Mouse (Mus musculus) MEL (cell line): ENCODE results near the gene Ctsh. TPM values are rescaled to one million over a fixed set of nuclear protein-coding genes. Genes with fewer than 3 reads are reported as not detected.

Experiments used
- DNase-seq: peaks from one replicate; pipeline ENCODE4 v3.0.0; 2011; ENCODE audit warnings: low read depth, low spot score
- H3K27ac ChIP-seq: 2 replicates; pipeline ENCODE4 v1.5.1; 2012; ENCODE audit warnings: low read depth, mild to moderate bottlenecking, control low read depth, low read length, moderate library complexity; ENCODE audit not compliant: control insufficient read depth
- H3K27me3 ChIP-seq, 2 experiments: fragments of 150-350 bp in 1 of 2; sonication (generic) in 1 of 2; 2 replicates each; pipeline ENCODE4 v1.6.1; 2012; ENCODE audit warnings: low read length in 2 of 2, mild to moderate bottlenecking in 2 of 2, improper control_type of control experiment in 1 of 2, moderate library complexity in 1 of 2; ENCODE audit not compliant: insufficient read depth in 2 of 2, control insufficient read depth in 1 of 2
- H3K36me3 ChIP-seq, 2 experiments: 2 replicates each; pipeline ENCODE4 v1.6.1; 2012 to 2014; ENCODE audit warnings: low read length in 2 of 2, improper control_type of control experiment in 1 of 2, inconsistent platforms in 1 of 2, mild to moderate bottlenecking in 1 of 2; ENCODE audit not compliant: insufficient read depth in 2 of 2, control insufficient read depth in 1 of 2
- H3K4me1 ChIP-seq, 2 experiments: fragments of 150-350 bp in 1 of 2; sonication (generic) in 1 of 2; 2 replicates each; pipeline ENCODE4 v1.6.1; 2012; ENCODE audit warnings: low read length in 2 of 2, improper control_type of control experiment in 1 of 2, mild to moderate bottlenecking in 1 of 2; ENCODE audit not compliant: insufficient read depth in 2 of 2, control insufficient read depth in 1 of 2
- H3K4me3 ChIP-seq, 2 experiments: fragments of 150-350 bp in 1 of 2; sonication (generic) in 1 of 2; 2 replicates each; pipeline ENCODE4 v1.5.1; 2012; ENCODE audit warnings: low read depth in 2 of 2, low read length in 2 of 2, mild to moderate bottlenecking in 2 of 2, moderate library complexity in 2 of 2, control low read depth in 1 of 2, improper control_type of control experiment in 1 of 2; ENCODE audit not compliant: control insufficient read depth in 1 of 2, insufficient read depth in 1 of 2
- H3K79me2 ChIP-seq: 2 replicates; pipeline ENCODE4 v1.6.1; 2012; ENCODE audit warnings: mild to moderate bottlenecking, low read length, moderate library complexity; ENCODE audit not compliant: control insufficient read depth, poor library complexity, insufficient read depth
- H3K9ac ChIP-seq: 2 replicates; pipeline ENCODE4 v1.6.1; 2012; ENCODE audit warnings: low read depth, mild to moderate bottlenecking, control low read depth, low read length, moderate library complexity; ENCODE audit not compliant: control insufficient read depth, poor library complexity, severe bottlenecking
- H3K9me3 ChIP-seq: fragments of 150-350 bp; sonication (generic); replicated peaks from 2 replicates; pipeline ENCODE4 v1.6.1; 2012; ENCODE audit warnings: mild to moderate bottlenecking, low read length, improper control_type of control experiment, moderate library complexity; ENCODE audit not compliant: insufficient read depth
- E2F4 ChIP-seq: IDR thresholded peaks from 2 replicates; pipeline ENCODE4 v1.6.1; 2011; ENCODE audit warnings: low read depth, low read length, improper control_type of control experiment, borderline replicate concordance
- EP300 ChIP-seq, 2 experiments: IDR thresholded peaks; 2 replicates each; pipeline ENCODE4 v1.6.1; 2011; ENCODE audit warnings: improper control_type of control experiment in 2 of 2, low read length in 2 of 2, low read depth in 1 of 2, mild to moderate bottlenecking in 1 of 2
- ETS1 ChIP-seq: IDR thresholded peaks from 2 replicates; pipeline ENCODE4 v1.6.1; 2012; ENCODE audit warnings: low read depth, mild to moderate bottlenecking, inconsistent platforms, low read length, improper control_type of control experiment, moderate library complexity
- GABPA ChIP-seq: IDR thresholded peaks from 2 replicates; pipeline ENCODE4 v1.6.1; 2012; ENCODE audit warnings: low read depth, mild to moderate bottlenecking, inconsistent platforms, low read length, improper control_type of control experiment, moderate library complexity
- JUND ChIP-seq: IDR thresholded peaks from 2 replicates; pipeline ENCODE4 v1.6.1; 2011; ENCODE audit warnings: low read depth, mild to moderate bottlenecking, improper control_type of control experiment, low read length
- KAT2A ChIP-seq: conservative IDR thresholded peaks from 2 replicates; pipeline ENCODE4 v1.6.1; 2012; ENCODE audit warnings: low read depth, low read length, improper control_type of control experiment, inconsistent platforms
- MAFK ChIP-seq: IDR thresholded peaks from 2 replicates; pipeline ENCODE4 v1.6.1; 2011; ENCODE audit warnings: low read depth, mild to moderate bottlenecking, low read length, improper control_type of control experiment, borderline replicate concordance
- MAZ ChIP-seq: IDR thresholded peaks from 2 replicates; pipeline ENCODE4 v1.6.1; 2012; ENCODE audit warnings: low read depth, mild to moderate bottlenecking, inconsistent platforms, low read length, improper control_type of control experiment
- MXI1 ChIP-seq: IDR thresholded peaks from 2 replicates; pipeline ENCODE4 v1.6.1; 2011; ENCODE audit warnings: mild to moderate bottlenecking, low read depth, low read length, improper control_type of control experiment
- MYB ChIP-seq: IDR thresholded peaks from 2 replicates; pipeline ENCODE4 v1.6.1; 2011; ENCODE audit warnings: mild to moderate bottlenecking, low read depth, low read length, improper control_type of control experiment
- MYC ChIP-seq: IDR thresholded peaks from 2 replicates; pipeline ENCODE4 v1.6.1; 2011; ENCODE audit warnings: low read depth, mild to moderate bottlenecking, low read length, improper control_type of control experiment, moderate library complexity
- NELFE ChIP-seq: IDR thresholded peaks from 2 replicates; pipeline ENCODE4 v1.6.1; 2011; ENCODE audit warnings: low read depth, low read length, improper control_type of control experiment
- NRF1 ChIP-seq: IDR thresholded peaks from 2 replicates; pipeline ENCODE4 v1.6.1; 2014; ENCODE audit warnings: low read depth, mild to moderate bottlenecking, inconsistent platforms, low read length, improper control_type of control experiment, moderate library complexity; ENCODE audit not compliant: poor library complexity, insufficient read depth, severe bottlenecking
- POLR2A ChIP-seq, 2 experiments: IDR thresholded peaks; 2 replicates each; pipeline ENCODE4 v1.6.1; 2011 to 2012; ENCODE audit warnings: low read length in 2 of 2, mild to moderate bottlenecking in 2 of 2, control low read depth in 1 of 2, improper control_type of control experiment in 1 of 2, low read depth in 1 of 2, moderate library complexity in 1 of 2; ENCODE audit not compliant: control insufficient read depth in 1 of 2, insufficient read depth in 1 of 2, poor library complexity in 1 of 2
- RAD21 ChIP-seq: IDR thresholded peaks from 2 replicates; pipeline ENCODE4 v1.6.1; 2011; ENCODE audit warnings: mild to moderate bottlenecking, low read depth, low read length, improper control_type of control experiment
- RCOR1 ChIP-seq: IDR thresholded peaks from 2 replicates; pipeline ENCODE4 v1.6.1; 2012; ENCODE audit warnings: low read depth, mild to moderate bottlenecking, inconsistent platforms, low read length, improper control_type of control experiment
- SIN3A ChIP-seq: IDR thresholded peaks from 2 replicates; pipeline ENCODE4 v1.6.1; 2012; ENCODE audit warnings: low read length, improper control_type of control experiment, inconsistent platforms
- TAL1 ChIP-seq: IDR thresholded peaks from 2 replicates; pipeline ENCODE4 v1.6.1; 2012; ENCODE audit warnings: mild to moderate bottlenecking, inconsistent platforms, low read length, moderate library complexity, mixed read lengths
- TBP ChIP-seq: IDR thresholded peaks from 2 replicates; pipeline ENCODE4 v1.8.0; 2011; ENCODE audit warnings: low read depth, low read length, improper control_type of control experiment
- TCF12 ChIP-seq: IDR thresholded peaks from 2 replicates; pipeline ENCODE4 v1.6.1; 2014; ENCODE audit warnings: low read depth, mild to moderate bottlenecking, inconsistent platforms, low read length, improper control_type of control experiment, moderate library complexity
- UBTF ChIP-seq: IDR thresholded peaks from 2 replicates; pipeline ENCODE4 v1.6.1; 2012; ENCODE audit warnings: low read depth, mild to moderate bottlenecking, inconsistent platforms, low read length, improper control_type of control experiment, moderate library complexity, borderline replicate concordance; ENCODE audit not compliant: insufficient read depth
- USF2 ChIP-seq, 2 experiments: IDR thresholded peaks; 2 replicates each; pipeline ENCODE4 v1.6.1; 2011 to 2012; ENCODE audit warnings: improper control_type of control experiment in 2 of 2, low read length in 2 of 2, borderline replicate concordance in 1 of 2, inconsistent platforms in 1 of 2, low read depth in 1 of 2, mild to moderate bottlenecking in 1 of 2; ENCODE audit not compliant: insufficient read depth in 1 of 2
- ZMIZ1 ChIP-seq: IDR thresholded peaks from 2 replicates; pipeline ENCODE4 v1.6.1; 2012; ENCODE audit warnings: low read depth, mild to moderate bottlenecking, inconsistent platforms, low read length, improper control_type of control experiment, moderate library complexity
- polyA plus RNA-seq, 2 experiments: library from polyadenylated mRNA; stranded (reverse) in 1 of 2; unstranded in 1 of 2; fragments of >175 nt in 1 of 2; fragments of >200 nt in 1 of 2; gene quantifications; 2 replicates each; pipeline versions ENCODE4 v1.2.1 to v1.2.4; 2012; ENCODE audit warnings: low replicate concordance in 2 of 2, low read depth in 1 of 2; ENCODE audit not compliant: insufficient read length in 2 of 2, insufficient read depth in 1 of 2, missing spikeins in 1 of 2
- total RNA-seq: library from RNA; depleted of rRNA; stranded (reverse); fragments of 300-350 nt; gene quantifications from 2 replicates; pipeline ENCODE4 v1.2.3, GENCODE M21; 2012

The Ctsh gene
- total and polyA plus RNA-seq, 3 experiments = not detected

- DNase-seq = no peak
- no peaks in the 10 kb centered on the region for H3K9me3 ChIP-seq
- no peaks in the 10 kb centered on the region for H3K36me3 ChIP-seq
- TF ChIP-seq RCOR1 (no peak), MYC (no peak), NELFE (no peak), TCF12 (no peak), ZMIZ1 (no peak), MAFK (no peak), E2F4 (no peak), UBTF (no peak), TAL1 (no peak), SIN3A (no peak), ETS1 (no peak), MAZ (no peak), RAD21 (no peak), MXI1 (no peak), TBP (no peak), POLR2A (IDR thresholded peaks at IDR 0.05; ENCODE audit: control insufficient read depth in 1 of 2, insufficient read depth in 1 of 2, low read depth in 1 of 2, low read length in 2 of 2, poor library complexity in 1 of 2) (no peak), EP300 (IDR thresholded peaks at IDR 0.05; ENCODE audit: low read depth in 1 of 2, low read length in 2 of 2) (no peak), MYB (no peak)
- no peaks in the 10 kb centered on the region for H3K4me1 ChIP-seq
- H3K27ac ChIP-seq = no peak overlapping the region
- H3K4me3 ChIP-seq = no peak overlapping the region
- H3K9ac ChIP-seq = no peak overlapping the region
- H3K27me3 ChIP-seq = no peaks in the 10 kb centered on the region
- no peaks in the 10 kb centered on the region for H3K79me2 ChIP-seq
Measured at GRCm38 (mm10) chr9:90008138-90008537, 45.8 kb upstream of the Ctsh start.

- TF ChIP-seq ZMIZ1 = no peak
- no peak for TF ChIP-seq JUND
- no peak for TF ChIP-seq TCF12
- TF ChIP-seq UBTF = no peak
- no peak for TF ChIP-seq SIN3A
- no peak for TF ChIP-seq GABPA
- no peak for TF ChIP-seq KAT2A
- no peak for TF ChIP-seq USF2 (IDR thresholded peaks at IDR 0.05; ENCODE audit: borderline replicate concordance in 1 of 2, insufficient read depth in 1 of 2, low read depth in 1 of 2, low read length in 2 of 2)
- no peak for TF ChIP-seq NRF1
- no peak overlapping the region for H3K27ac ChIP-seq
Measured at GRCm38 (mm10) chr9:90011849-90012248, 42.1 kb upstream of the Ctsh start.

More at GRCm38 (mm10) chr9:90011849-90012248, 42.1 kb upstream of the Ctsh start:
- Histone ChIP-seq H3K9ac (no peak overlapping the region), H3K4me3 (no peak overlapping the region), H3K36me3 (no peaks in the 10 kb centered on the region), H3K9me3 (no peaks in the 10 kb centered on the region), H3K27me3 (no peaks in the 10 kb centered on the region), H3K79me2 (no peaks in the 10 kb centered on the region), H3K4me1 (no peaks in the 10 kb centered on the region)
- no peak for DNase-seq
